Mouse (Mus musculus): ENCODE data around the gene Dlg2. TPM values are rescaled to one million over a fixed set of nuclear protein-coding genes. Genes with fewer than 3 reads are reported as not detected.

Dlg2 gene
- total RNA-seq, 2 experiments from 2014 or later, result 273 to 318 TPM

- DNase-seq (ENCODE audit: low spot score in 2 of 2), result no peak
Observed at GRCm38 (mm10) chr7:91716696-91717095, 1240.2 kb downstream of the Dlg2 start.

GRCm38 (mm10) chr7:91720318-91720717, 1243.8 kb downstream of the Dlg2 start:
- no peak for DNase-seq (ENCODE audit: low spot score in 2 of 2)

- DNase-seq (ENCODE audit: low spot score in 2 of 2), result no peak
Observed at GRCm38 (mm10) chr7:91724397-91724796, 1247.9 kb downstream of the Dlg2 start.

- no peak for DNase-seq (ENCODE audit: low spot score in 2 of 2)
Observed at GRCm38 (mm10) chr7:91740748-91741147, 1264.3 kb downstream of the Dlg2 start.

- DNase-seq (ENCODE audit: low spot score in 2 of 2), result peak in 1 of 2 experiments; percentile 52
Observed at GRCm38 (mm10) chr7:91753151-91753861, 1276.8 kb downstream of the Dlg2 start.

GRCm38 (mm10) chr7:91767648-91768047, 1291.2 kb downstream of the Dlg2 start:
- DNase-seq (ENCODE audit: low spot score in 2 of 2), result no peak

- DNase-seq (ENCODE audit: low spot score in 2 of 2), result no peak
Observed at GRCm38 (mm10) chr7:91778673-91779072, 1302.2 kb downstream of the Dlg2 start.

GRCm38 (mm10) chr7:91784617-91785016, 1308.1 kb downstream of the Dlg2 start:
- no peak for DNase-seq (ENCODE audit: low spot score in 2 of 2)

GRCm38 (mm10) chr7:91785445-91785844, 1309.0 kb downstream of the Dlg2 start:
- DNase-seq (ENCODE audit: low spot score in 2 of 2), result no peak

GRCm38 (mm10) chr7:91785871-91786270, 1309.4 kb downstream of the Dlg2 start:
- DNase-seq (ENCODE audit: low spot score in 2 of 2), result no peak

- no peak for DNase-seq (ENCODE audit: low spot score in 2 of 2)
Observed at GRCm38 (mm10) chr7:91790949-91791564, 1314.6 kb downstream of the Dlg2 start.

GRCm38 (mm10) chr7:91806632-91807031, 1330.2 kb downstream of the Dlg2 start:
- no peak for DNase-seq (ENCODE audit: low spot score in 2 of 2)

GRCm38 (mm10) chr7:91810774-91811173, 1334.3 kb downstream of the Dlg2 start:
- DNase-seq (ENCODE audit: low spot score in 2 of 2), result no peak

- no peak for DNase-seq (ENCODE audit: low spot score in 2 of 2)
Observed at GRCm38 (mm10) chr7:91818004-91818403, 1341.5 kb downstream of the Dlg2 start.

GRCm38 (mm10) chr7:91832207-91832606, 1355.7 kb downstream of the Dlg2 start:
- no peak for DNase-seq (ENCODE audit: low spot score in 2 of 2)

GRCm38 (mm10) chr7:91845723-91846122, 1369.3 kb downstream of the Dlg2 start:
- DNase-seq (ENCODE audit: low spot score in 2 of 2), result no peak

- no peak for DNase-seq (ENCODE audit: low spot score in 2 of 2)
Observed at GRCm38 (mm10) chr7:91849364-91849763, 1372.9 kb downstream of the Dlg2 start.

- no peak for DNase-seq (ENCODE audit: low spot score in 2 of 2)
Observed at GRCm38 (mm10) chr7:91853653-91854052, 1377.2 kb downstream of the Dlg2 start.

- DNase-seq (ENCODE audit: low spot score in 2 of 2), result no peak
Observed at GRCm38 (mm10) chr7:91856931-91857330, 1380.5 kb downstream of the Dlg2 start.

- DNase-seq (ENCODE audit: low spot score in 2 of 2), result peak in 1 of 2 experiments; percentile 24
Observed at GRCm38 (mm10) chr7:91862806-91863531, 1386.5 kb downstream of the Dlg2 start.

GRCm38 (mm10) chr7:91868919-91869318, 1392.4 kb downstream of the Dlg2 start:
- DNase-seq (ENCODE audit: low spot score in 2 of 2), result no peak

- DNase-seq (ENCODE audit: low spot score in 2 of 2), result no peak
Observed at GRCm38 (mm10) chr7:91876831-91877230, 1400.4 kb downstream of the Dlg2 start.

All from layer of hippocampus, postnatal 14 days (tissue).